Mouse (Mus musculus) kidney, postnatal 0 days (tissue): ENCODE data around the gene Gja3. TPM values are rescaled to one million over a fixed set of nuclear protein-coding genes. Genes with fewer than 3 reads are reported as not detected.

ENCODE experiments used
- ATAC-seq: fragments of 200-750 bp; cut with Nextera tagmentation; replicated peaks from 2 replicates; pipeline ENCODE4 v1.8.0; 2017; ENCODE audit warnings: low read depth, moderate number of reproducible peaks, moderate TSS enrichment, moderate library complexity; ENCODE audit not compliant: low FRiP score
- DNase-seq: peaks from one replicate; pipeline ENCODE4 v3.0.0-alpha.2; 2016; ENCODE audit warnings: low spot score
- H3K27ac ChIP-seq: fragments of 300-500 bp; sonication (generic); 2 replicates; pipeline ENCODE4 v1.5.1; 2014; ENCODE audit warnings: mild to moderate bottlenecking
- H3K27me3 ChIP-seq: fragments of 300-500 bp; sonication (generic); 2 replicates; pipeline ENCODE4 v1.6.1; 2014; ENCODE audit warnings: low read length, mixed read lengths; ENCODE audit not compliant: insufficient read depth
- H3K36me3 ChIP-seq: fragments of 300-500 bp; sonication (generic); 2 replicates; pipeline ENCODE4 v1.6.1; 2014; ENCODE audit warnings: low read length, mixed read lengths; ENCODE audit not compliant: insufficient read depth
- H3K4me1 ChIP-seq: fragments of 300-500 bp; sonication (generic); replicated peaks from 2 replicates; pipeline ENCODE4 v1.6.1; 2014; ENCODE audit warnings: antibody characterized with exemption, low read length, mixed read lengths; ENCODE audit not compliant: insufficient read depth
- H3K4me2 ChIP-seq: fragments of 300-500 bp; sonication (generic); 2 replicates; pipeline ENCODE4 v1.6.1; 2014; ENCODE audit warnings: mild to moderate bottlenecking, low read length, moderate library complexity, mixed read lengths
- H3K4me3 ChIP-seq: fragments of 300-500 bp; sonication (generic); replicated peaks from 2 replicates; pipeline ENCODE4 v1.5.1; 2014; ENCODE audit warnings: low read depth, low read length
- H3K9ac ChIP-seq: fragments of 300-500 bp; sonication (generic); 2 replicates; pipeline ENCODE4 v1.6.1; 2014; ENCODE audit warnings: low read depth, low read length
- H3K9me3 ChIP-seq: fragments of 300-500 bp; sonication (generic); replicated peaks from 2 replicates; pipeline ENCODE4 v1.6.1; 2016; ENCODE audit warnings: low read length, inconsistent platforms, mixed read lengths
- CTCF ChIP-seq: IDR thresholded peaks from 2 replicates; pipeline ENCODE4 v1.5.1; 2016; ENCODE audit warnings: antibody characterized with exemption, low read depth, mild to moderate bottlenecking, moderate library complexity
- WGBS: fragments of 180-500 bp; shearing (Covaris S2); extraction: QIAGEN DNeasy Blood & Tissue Kit; methylation state at CpG from one replicate; pipeline ENCODE4 v1.1.7; 2014; 5-methylcytosine and 5-hydroxymethylcytosine counted together
- polyA plus RNA-seq: library from polyadenylated mRNA; unstranded; fragments of >200 nt; fragmentation: Nextera tagmentation; extraction: Ambion mirVana; gene quantifications from 2 replicates; pipeline ENCODE4 v1.2.1, GENCODE M21; 2015

Gja3 gene
- polyA plus RNA-seq, 1 experiment from 2014 or later: 10.3 TPM

DNA sequence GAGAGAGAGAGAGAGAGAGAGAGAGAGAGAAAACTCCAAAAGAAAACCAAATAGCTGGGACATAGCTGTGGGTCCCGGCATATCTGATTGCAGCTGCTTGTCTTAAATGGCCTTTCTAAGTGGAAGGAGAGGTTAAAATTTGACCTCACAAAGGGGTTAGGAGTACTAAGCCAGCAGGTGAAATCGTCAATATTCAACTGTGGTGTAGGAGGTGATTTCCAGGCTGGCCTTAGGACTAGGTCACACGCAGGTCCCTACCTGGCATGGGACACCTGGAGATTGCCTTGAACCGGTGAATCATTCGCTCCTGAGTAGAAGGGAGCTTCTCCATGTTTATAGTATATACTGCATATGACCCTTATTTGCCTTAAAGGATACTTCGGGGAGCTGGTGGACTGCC, 45.2 kb upstream of the Gja3 start:
- H3K9ac ChIP-seq: no peak overlapping the region
- TF ChIP-seq CTCF: no peak
- 67% methylated on average over 6 of the region's 6 CpGs for WGBS

DNA sequence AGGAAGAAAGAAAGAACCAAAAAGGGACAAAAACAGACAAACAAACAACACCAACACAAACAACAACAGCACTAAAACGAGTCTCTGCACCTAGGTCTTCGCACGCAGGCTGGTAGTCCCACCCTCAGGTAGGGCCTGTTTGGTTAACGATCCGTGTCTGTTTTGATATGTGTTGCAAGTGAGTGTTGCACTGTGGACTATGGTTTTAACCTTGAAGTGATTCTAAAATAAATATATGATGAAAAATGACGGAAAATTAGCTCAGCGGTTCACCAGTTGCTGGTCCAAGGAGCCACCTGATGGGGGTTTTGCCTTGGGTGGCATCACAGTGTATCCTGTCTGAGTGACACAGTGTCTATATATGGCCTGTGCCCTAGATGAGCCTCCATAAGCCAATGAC, 43.7 kb upstream of the Gja3 start:
- Histone ChIP-seq H3K9ac (no peak overlapping the region), H3K9me3 (no peaks in the 10 kb centered on the region), H3K4me2 (no peak overlapping the region), H3K4me1 (no peaks in the 10 kb centered on the region), H3K27ac (no peak overlapping the region), H3K36me3 (no peaks in the 10 kb centered on the region), H3K27me3 (peaks cover 22% of the 10 kb centered on the region), H3K4me3 (no peak overlapping the region)
- WGBS: 71% methylated on average over 7 of the region's 7 CpGs
- no peak for TF ChIP-seq CTCF
- ATAC-seq (no peak), DNase-seq (no peak)

More for the DNA sequence above, 45.2 kb upstream of the Gja3 start:
- H3K4me2 ChIP-seq: peak overlapping the region; percentile 100
- H3K4me3 ChIP-seq: no peak overlapping the region
- peaks cover 22% of the 10 kb centered on the region for H3K27me3 ChIP-seq
- H3K36me3 ChIP-seq: no peaks in the 10 kb centered on the region
- H3K4me1 ChIP-seq: no peaks in the 10 kb centered on the region
- no peak overlapping the region for H3K27ac ChIP-seq
- DNase-seq: no peak
- ATAC-seq: no peak
- H3K9me3 ChIP-seq: no peaks in the 10 kb centered on the region

DNA sequence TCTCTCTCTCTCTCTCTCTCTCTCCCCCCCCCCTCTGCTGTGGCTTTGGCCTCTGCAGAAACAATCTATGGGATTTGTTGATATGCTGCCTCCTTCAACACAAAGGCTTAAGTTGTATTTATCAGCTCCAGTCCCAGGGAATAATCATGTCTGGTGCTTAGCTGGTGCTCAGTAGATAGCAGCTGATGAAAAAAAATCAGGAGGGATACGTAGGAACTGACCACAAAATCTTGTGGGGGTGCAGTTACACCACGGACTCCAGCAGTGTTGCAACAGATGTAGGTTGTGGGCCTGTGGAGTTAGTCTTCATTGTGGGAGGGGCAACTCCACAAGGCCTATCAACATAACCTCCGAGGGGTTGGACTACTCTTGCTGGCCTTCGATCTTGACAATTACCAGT, 38.0 kb upstream of the Gja3 start:
- Histone ChIP-seq H3K27ac (no peak overlapping the region), H3K36me3 (no peaks in the 10 kb centered on the region), H3K4me1 (no peaks in the 10 kb centered on the region), H3K4me3 (no peak overlapping the region), H3K27me3 (no peaks in the 10 kb centered on the region), H3K4me2 (no peak overlapping the region), H3K9me3 (no peaks in the 10 kb centered on the region), H3K9ac (no peak overlapping the region)
- DNase-seq (no peak), ATAC-seq (no peak)
- no peak for TF ChIP-seq CTCF
- WGBS: 81% methylated on average over 4 of the region's 4 CpGs

DNA sequence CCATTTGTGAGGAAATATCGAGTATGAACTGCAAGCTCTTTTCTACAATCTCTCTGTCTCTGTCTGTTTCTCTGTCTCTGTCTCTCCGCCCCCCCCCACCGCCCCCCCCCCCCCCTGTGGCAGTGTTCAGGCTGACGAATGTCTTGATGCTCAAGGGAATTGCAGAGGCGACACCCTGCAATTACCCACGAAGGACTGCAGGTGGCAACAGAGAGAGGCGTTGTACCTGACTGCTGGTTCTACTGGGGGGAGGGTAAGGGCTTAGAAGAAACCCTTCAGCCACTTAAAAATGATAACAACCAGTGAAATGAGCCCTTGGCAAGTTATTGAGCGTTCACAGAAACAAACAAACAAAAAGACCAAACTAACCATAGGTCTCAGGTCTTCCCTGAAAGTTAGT, 35.1 kb upstream of the Gja3 start:
- TF ChIP-seq CTCF: peak; percentile 69
- Histone ChIP-seq H3K4me1 (no peaks in the 10 kb centered on the region), H3K27me3 (no peaks in the 10 kb centered on the region), H3K9ac (no peak overlapping the region), H3K36me3 (no peaks in the 10 kb centered on the region), H3K4me2 (no peak overlapping the region), H3K9me3 (no peaks in the 10 kb centered on the region), H3K27ac (no peak overlapping the region), H3K4me3 (no peak overlapping the region)
- WGBS: 9% methylated on average over 8 of the region's 8 CpGs
- ATAC-seq (no peak), DNase-seq (peak; percentile 76)

DNA sequence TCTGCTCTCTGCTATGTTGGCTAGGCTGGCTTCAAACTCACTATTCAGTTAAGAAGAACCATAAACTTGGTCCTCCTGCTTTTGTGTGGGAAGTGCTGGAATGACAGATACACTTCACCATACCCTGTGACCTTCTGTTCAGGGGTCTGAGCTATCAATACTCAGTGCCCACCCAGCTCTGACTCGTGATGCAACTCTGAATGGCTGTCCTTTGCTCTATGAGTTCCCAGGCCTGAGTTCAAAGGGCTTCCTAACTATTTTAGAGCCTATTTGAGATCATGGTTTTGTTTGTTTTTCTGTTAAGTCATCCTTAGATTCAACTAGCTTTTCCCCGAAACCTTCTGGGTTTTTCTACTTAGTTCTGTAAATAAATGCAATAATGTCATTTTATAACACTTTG, 32.1 kb upstream of the Gja3 start:
- TF ChIP-seq CTCF: no peak
- WGBS: 47% methylated on average over 2 of the region's 2 CpGs
- no peak overlapping the region for H3K27ac ChIP-seq
- DNase-seq: no peak
- H3K27me3 ChIP-seq: no peaks in the 10 kb centered on the region
- H3K4me1 ChIP-seq: no peaks in the 10 kb centered on the region
- H3K9ac ChIP-seq: no peak overlapping the region
- no peak for ATAC-seq
- no peak overlapping the region for H3K4me3 ChIP-seq
- H3K4me2 ChIP-seq: no peak overlapping the region
- no peaks in the 10 kb centered on the region for H3K9me3 ChIP-seq
- no peaks in the 10 kb centered on the region for H3K36me3 ChIP-seq

DNA sequence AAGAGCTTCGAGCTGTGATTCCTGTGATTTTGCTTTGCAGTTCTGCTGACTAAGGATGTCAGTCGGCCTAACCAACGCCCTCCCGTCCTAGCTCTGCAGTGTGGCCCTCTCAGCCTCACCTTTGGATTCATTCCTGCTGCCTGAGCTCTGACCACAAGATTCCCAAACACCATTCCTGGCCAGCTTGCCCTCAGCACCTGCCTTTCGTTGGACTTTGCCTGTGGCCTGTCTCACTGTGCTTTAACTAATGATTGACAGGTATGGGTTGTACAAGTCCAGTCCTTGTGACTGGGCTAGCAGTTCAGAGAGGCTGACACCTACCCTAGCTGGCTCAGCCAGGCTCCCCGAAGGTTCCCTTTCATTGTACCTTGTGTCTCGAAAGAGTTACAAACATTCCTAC, 31.2 kb upstream of the Gja3 start:
- no peak overlapping the region for H3K4me2 ChIP-seq
- H3K9me3 ChIP-seq: no peaks in the 10 kb centered on the region
- H3K36me3 ChIP-seq: no peaks in the 10 kb centered on the region
- ATAC-seq (peak; percentile 86), DNase-seq (peak; percentile 44)
- H3K9ac ChIP-seq: no peak overlapping the region
- 0 out of 2 replicates have a peak, but pooled peaks cover 4% of the 10 kb centered on the region for H3K4me1 ChIP-seq
- no peak overlapping the region for H3K4me3 ChIP-seq
- WGBS: 75% methylated on average over 7 of the region's 7 CpGs
- no peak for TF ChIP-seq CTCF
- no peak overlapping the region for H3K27ac ChIP-seq
- no peaks in the 10 kb centered on the region for H3K27me3 ChIP-seq

DNA sequence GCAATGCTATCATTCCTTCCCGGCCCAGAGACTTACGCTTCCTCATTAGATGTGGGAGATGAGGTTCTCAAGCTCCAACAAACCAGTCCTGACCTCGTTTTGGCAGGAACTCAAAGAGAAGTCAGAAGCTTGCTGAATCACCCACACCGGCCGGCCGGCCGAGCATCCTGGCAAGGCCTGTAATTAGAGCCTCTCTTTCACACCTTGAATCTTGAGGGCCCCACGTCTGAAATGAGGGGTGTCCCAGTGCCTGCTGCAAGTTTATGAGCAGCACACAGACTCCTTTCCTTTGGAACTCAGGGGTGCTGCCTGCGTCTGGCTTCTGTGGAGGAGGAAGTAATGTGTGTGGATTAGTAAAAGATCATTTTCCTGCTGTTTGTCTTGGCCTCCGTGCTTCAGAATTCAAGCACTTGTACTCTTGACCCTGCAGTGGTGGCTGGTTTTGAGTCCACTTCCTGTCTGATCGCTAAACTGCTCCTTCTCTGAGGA, 26.3 kb upstream of the Gja3 start:
- Histone ChIP-seq H3K4me3 (no peak overlapping the region), H3K9me3 (no peaks in the 10 kb centered on the region), H3K9ac (no peak overlapping the region), H3K4me2 (0 out of 2 replicates have a peak overlapping the region, but pooled peaks have one; percentile 9), H3K27ac (peak overlapping the region; percentile 73), H3K36me3 (no peaks in the 10 kb centered on the region), H3K27me3 (no peaks in the 10 kb centered on the region), H3K4me1 (0 out of 2 replicates have a peak, but pooled peaks cover 4% of the 10 kb centered on the region)
- no peak for TF ChIP-seq CTCF
- ATAC-seq (peak; percentile 50; the same call in 1 of the 2 replicates), DNase-seq (peak; percentile 79)
- WGBS: 11% methylated on average over 11 of the region's 11 CpGs
